Mouse (Mus musculus): Measurements from ENCODE around the gene Chchd10. TPM values are rescaled to one million over a fixed set of nuclear protein-coding genes. Genes with fewer than 3 reads are reported as not detected.
A peak's percentile ranks its signal among the peaks of the same experiment; 100 is the strongest.

Gene Chchd10
- polyA plus RNA-seq, 1 experiment from 2014 or later: 682 TPM

DNA sequence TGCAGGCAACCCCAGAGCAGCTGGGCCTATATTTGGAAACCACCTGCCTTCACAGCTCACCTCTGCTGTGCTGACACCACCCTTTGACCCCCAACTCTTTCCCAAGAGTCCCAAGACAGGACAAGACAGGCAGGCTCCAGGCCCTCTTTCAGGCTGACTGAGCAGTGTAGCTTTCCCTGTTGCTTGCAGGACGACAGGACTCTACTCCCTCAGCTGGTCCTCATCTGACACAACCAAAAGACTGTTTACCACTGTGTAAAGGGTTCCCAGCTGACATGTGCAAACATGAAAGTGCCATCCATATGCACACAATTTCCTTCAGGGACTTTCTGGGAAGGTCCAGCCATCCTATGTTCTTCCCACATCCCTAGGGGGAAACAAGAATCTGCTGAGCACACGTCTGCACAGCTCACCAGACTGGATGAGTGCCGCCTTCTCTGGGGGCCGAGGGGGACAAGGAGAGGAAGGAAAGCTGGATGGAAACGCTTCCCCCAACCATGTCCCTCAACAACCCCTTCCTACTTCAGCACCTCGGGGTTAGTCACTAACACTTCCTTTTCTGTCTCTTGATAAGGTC is 19.8 kb upstream of the Chchd10 start:
- Histone ChIP-seq H3K4me1 (ENCODE audit: control insufficient read depth in 2 of 2, insufficient read depth in 2 of 2, low read length in 2 of 2) (peaks cover 3 to 12% of the 10 kb centered on the region in 2 experiments; a peak in 2 of 4 replicates), H3K9me3 (ENCODE audit: control insufficient read depth, low read length) (no peaks in the 10 kb centered on the region), H3K4me2 (ENCODE audit: low read length) (no peak overlapping the region), H3K27ac (replicated peaks in 1 of 2; ENCODE audit: control insufficient read depth in 1 of 2, insufficient read depth in 1 of 2, low read depth in 2 of 2, low read length in 2 of 2) (no peak overlapping the region), H3K36me3 (ENCODE audit: control insufficient read depth, insufficient read depth, low read length) (peaks cover 74% of the 10 kb centered on the region), H3K4me3 (ENCODE audit: control insufficient read depth in 1 of 2, insufficient read depth in 1 of 2, low read depth in 1 of 2, low read length in 2 of 2) (no peak overlapping the region), H3K9ac (ENCODE audit: low read length) (0 out of 2 replicates have a peak overlapping the region, but pooled peaks have one; percentile 26), H3K27me3 (ENCODE audit: control insufficient read depth, insufficient read depth, low read length) (no peaks in the 10 kb centered on the region)
- 39% methylated on average over 6 of the region's 6 CpGs for WGBS
- no peak for ATAC-seq (ENCODE audit: insufficient number of reproducible peaks, insufficient read depth, low FRiP score, low read depth)

DNA sequence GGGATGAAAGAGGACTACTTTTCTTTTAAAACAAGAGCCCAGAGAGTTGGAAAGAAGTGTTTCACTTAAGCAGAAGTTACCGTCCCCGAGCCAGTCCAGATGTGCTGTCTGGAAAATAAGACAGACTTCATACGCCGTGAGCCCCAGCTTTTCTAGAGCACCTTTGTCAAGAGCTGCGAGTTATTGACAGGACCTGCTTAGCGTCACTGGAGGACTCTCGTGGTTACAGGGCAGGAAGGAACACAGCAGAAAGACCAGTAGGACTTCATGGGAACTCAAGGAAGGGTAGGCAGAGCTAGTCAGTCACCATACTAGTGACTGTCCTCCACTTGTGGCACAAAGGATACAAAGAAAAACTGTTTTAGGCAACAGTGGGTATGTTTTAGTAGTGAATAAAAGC is 17.4 kb upstream of the Chchd10 start:
- Histone ChIP-seq H3K4me3 (ENCODE audit: control insufficient read depth in 1 of 2, insufficient read depth in 1 of 2, low read depth in 1 of 2, low read length in 2 of 2) (no peak overlapping the region), H3K4me2 (ENCODE audit: low read length) (no peak overlapping the region), H3K27ac (replicated peaks in 1 of 2; ENCODE audit: control insufficient read depth in 1 of 2, insufficient read depth in 1 of 2, low read depth in 2 of 2, low read length in 2 of 2) (no peak overlapping the region), H3K36me3 (ENCODE audit: control insufficient read depth, insufficient read depth, low read length) (peaks cover 68% of the 10 kb centered on the region), H3K27me3 (ENCODE audit: control insufficient read depth, insufficient read depth, low read length) (no peaks in the 10 kb centered on the region), H3K4me1 (ENCODE audit: control insufficient read depth in 2 of 2, insufficient read depth in 2 of 2, low read length in 2 of 2) (peaks cover 4 to 33% of the 10 kb centered on the region in 2 experiments), H3K9me3 (ENCODE audit: control insufficient read depth, low read length) (no peaks in the 10 kb centered on the region), H3K9ac (ENCODE audit: low read length) (no peak overlapping the region)
- WGBS: 42% methylated on average over 7 of the region's 7 CpGs
- ATAC-seq (ENCODE audit: insufficient number of reproducible peaks, insufficient read depth, low FRiP score, low read depth): no peak

DNA sequence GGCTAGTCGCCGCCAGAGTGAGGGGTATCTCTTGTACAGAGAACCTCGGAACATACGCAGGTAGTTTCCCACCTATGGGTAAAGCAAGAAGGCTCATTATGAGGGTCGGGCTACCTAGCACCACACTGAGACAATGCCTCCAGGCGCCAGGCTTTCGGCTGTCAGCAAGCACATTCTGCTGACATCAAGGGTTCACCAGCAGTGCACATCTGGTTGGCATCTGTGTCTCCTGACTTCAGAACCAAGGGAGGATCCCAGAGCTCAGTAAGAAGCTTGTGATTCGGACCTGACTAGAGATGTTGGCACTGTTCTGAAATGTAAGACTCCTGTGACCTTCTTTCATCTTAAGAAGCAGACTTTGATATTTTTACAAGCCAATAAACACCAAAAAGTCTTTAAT is 16.1 kb upstream of the Chchd10 start:
- Histone ChIP-seq H3K9me3 (ENCODE audit: control insufficient read depth, low read length) (no peaks in the 10 kb centered on the region), H3K9ac (ENCODE audit: low read length) (no peak overlapping the region), H3K36me3 (ENCODE audit: control insufficient read depth, insufficient read depth, low read length) (peaks cover 56% of the 10 kb centered on the region), H3K4me2 (ENCODE audit: low read length) (no peak overlapping the region), H3K27ac (replicated peaks in 1 of 2; ENCODE audit: control insufficient read depth in 1 of 2, insufficient read depth in 1 of 2, low read depth in 2 of 2, low read length in 2 of 2) (no peak overlapping the region), H3K27me3 (ENCODE audit: control insufficient read depth, insufficient read depth, low read length) (no peaks in the 10 kb centered on the region), H3K4me1 (ENCODE audit: control insufficient read depth in 2 of 2, insufficient read depth in 2 of 2, low read length in 2 of 2) (peaks cover 5 to 34% of the 10 kb centered on the region in 2 experiments), H3K4me3 (ENCODE audit: control insufficient read depth in 1 of 2, insufficient read depth in 1 of 2, low read depth in 1 of 2, low read length in 2 of 2) (no peak overlapping the region)
- 80% methylated on average over 8 of the region's 8 CpGs for WGBS
- no peak for ATAC-seq (ENCODE audit: insufficient number of reproducible peaks, insufficient read depth, low FRiP score, low read depth)

DNA sequence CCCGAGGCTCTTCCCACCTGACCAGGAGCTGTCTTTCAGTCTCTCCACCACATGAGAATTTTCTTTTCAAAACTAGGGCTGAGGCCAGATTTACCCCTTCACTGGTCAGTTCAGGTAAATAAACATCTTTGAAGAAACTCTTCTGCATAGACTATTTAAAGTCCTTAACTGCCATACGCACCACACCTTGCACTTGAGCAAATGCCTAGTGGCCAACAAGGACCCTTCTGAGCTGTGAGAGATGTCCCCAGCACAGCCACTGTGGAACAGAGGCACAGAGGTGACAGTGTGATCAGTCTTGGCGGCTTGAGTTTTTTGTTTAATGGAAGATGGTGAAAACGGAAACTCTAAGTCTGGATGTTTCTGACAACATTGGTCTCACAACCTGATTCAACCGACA is 13.9 kb upstream of the Chchd10 start:
- WGBS: 83% methylated on average over 5 of the region's 5 CpGs
- Histone ChIP-seq H3K4me2 (ENCODE audit: low read length) (no peak overlapping the region), H3K9me3 (ENCODE audit: control insufficient read depth, low read length) (no peaks in the 10 kb centered on the region), H3K27ac (replicated peaks in 1 of 2; ENCODE audit: control insufficient read depth in 1 of 2, insufficient read depth in 1 of 2, low read depth in 2 of 2, low read length in 2 of 2) (no peak overlapping the region), H3K4me1 (ENCODE audit: control insufficient read depth in 2 of 2, insufficient read depth in 2 of 2, low read length in 2 of 2) (peaks cover 2 to 35% of the 10 kb centered on the region in 2 experiments), H3K36me3 (ENCODE audit: control insufficient read depth, insufficient read depth, low read length) (peaks cover 50% of the 10 kb centered on the region), H3K27me3 (ENCODE audit: control insufficient read depth, insufficient read depth, low read length) (no peaks in the 10 kb centered on the region), H3K9ac (ENCODE audit: low read length) (no peak overlapping the region), H3K4me3 (ENCODE audit: control insufficient read depth in 1 of 2, insufficient read depth in 1 of 2, low read depth in 1 of 2, low read length in 2 of 2) (no peak overlapping the region)
- ATAC-seq (ENCODE audit: insufficient number of reproducible peaks, insufficient read depth, low FRiP score, low read depth): no peak

DNA sequence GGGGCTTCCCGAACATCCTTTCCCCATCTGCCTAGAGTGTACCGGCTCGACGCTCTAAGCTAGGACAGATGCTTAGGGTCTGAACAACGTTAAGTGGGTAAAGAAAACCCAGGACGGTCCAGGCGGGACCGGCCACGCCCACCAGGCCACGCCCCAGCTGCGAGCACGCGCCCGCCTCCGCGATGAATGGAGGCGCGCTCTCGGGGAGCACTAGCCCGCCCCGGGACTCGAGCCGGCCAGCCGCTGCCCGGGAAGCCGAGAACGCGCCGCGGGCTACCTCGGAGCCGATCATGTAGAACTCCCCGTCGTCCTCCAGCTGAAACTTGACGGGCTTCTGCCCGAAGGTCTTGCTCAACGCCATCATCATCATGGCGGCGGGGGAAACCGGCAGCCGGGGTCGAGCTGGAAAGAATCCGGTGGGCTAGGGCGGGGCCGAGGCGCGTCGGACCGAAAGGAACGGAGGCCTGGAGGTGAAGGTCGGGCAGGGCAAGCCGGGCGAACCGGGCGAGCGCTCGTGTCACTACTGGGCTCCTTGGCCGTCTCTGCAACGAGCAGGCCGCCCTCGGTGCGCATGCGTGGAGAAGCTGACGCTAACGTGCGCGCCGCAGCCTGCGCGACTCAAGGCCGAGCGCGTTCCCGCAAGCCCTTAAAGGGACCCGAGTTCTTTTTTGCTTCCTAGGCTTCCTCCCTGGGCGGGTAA is 11.8 kb upstream of the Chchd10 start, which contains the start of gene Smarcb1:
Gene Smarcb1, minus strand, starts transcription at position 592 of the 700 bp plus-strand sequence.
- Histone ChIP-seq H3K4me3 (ENCODE audit: control insufficient read depth in 1 of 2, insufficient read depth in 1 of 2, low read depth in 1 of 2, low read length in 2 of 2) (peak within 1 kb of the TSS; percentile 71 to 86), H3K27ac (replicated peaks in 1 of 2; ENCODE audit: control insufficient read depth in 1 of 2, insufficient read depth in 1 of 2, low read depth in 2 of 2, low read length in 2 of 2) (peak within 1 kb of the TSS; percentile 84 to 91), H3K9ac (ENCODE audit: low read length) (peak within 1 kb of the TSS; percentile 92), H3K27me3 (ENCODE audit: control insufficient read depth, insufficient read depth, low read length) (no peaks in the 10 kb centered on the region), H3K4me1 (ENCODE audit: control insufficient read depth in 2 of 2, insufficient read depth in 2 of 2, low read length in 2 of 2) (peaks cover 2 to 33% of the 10 kb centered on the region in 2 experiments), H3K4me2 (ENCODE audit: low read length) (peak within 1 kb of the TSS; percentile 85), H3K36me3 (ENCODE audit: control insufficient read depth, insufficient read depth, low read length) (peaks cover 56% of the 10 kb centered on the region), H3K9me3 (ENCODE audit: control insufficient read depth, low read length) (no peaks in the 10 kb centered on the region)
- peak; percentile 87 for ATAC-seq (ENCODE audit: insufficient number of reproducible peaks, insufficient read depth, low FRiP score, low read depth)
- under 1% methylated on average over 72 of the region's 76 CpGs for WGBS

DNA sequence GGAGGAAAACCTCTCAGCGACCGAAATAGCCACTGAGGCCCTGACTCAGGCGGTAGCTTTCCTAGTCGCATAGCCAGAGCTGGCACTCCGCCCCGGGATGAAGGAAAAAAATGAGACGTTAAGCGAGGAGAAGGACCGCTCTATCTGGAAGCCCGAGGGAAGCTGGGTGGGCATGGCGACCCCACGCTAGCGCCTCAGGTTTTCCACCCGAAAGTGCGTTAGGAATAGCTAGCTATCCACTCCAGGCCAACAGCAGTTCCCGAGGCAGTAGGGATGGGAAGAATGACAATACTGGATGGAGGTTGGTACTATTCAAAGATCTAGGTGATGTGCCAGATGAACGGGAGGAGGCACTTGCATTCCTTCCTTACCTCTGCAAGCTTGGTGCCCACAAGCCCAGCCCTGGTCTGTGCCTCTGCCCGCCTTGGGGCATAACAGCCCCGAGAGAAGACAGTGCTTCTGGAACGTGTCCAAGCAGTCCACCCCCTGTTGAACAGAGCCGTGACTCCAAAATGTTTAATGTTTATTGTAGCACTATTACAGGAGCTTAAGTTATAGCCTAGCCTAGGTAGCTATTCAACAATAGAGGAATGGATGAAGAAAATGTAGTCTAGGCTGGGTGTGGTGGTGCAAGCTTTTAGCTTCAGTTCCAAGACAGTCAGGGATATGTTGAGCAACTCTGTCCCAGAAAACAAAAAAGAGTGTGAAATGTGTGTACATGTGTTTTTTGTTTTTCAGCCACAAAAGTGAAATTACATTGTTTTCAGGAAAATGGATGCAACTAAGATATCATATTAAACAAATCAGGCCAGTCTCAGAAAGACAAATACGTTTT is 11.0 kb upstream of the Chchd10 start:
- H3K9me3 ChIP-seq (ENCODE audit: control insufficient read depth, low read length): no peaks in the 10 kb centered on the region
- H3K9ac ChIP-seq (ENCODE audit: low read length): peak overlapping the region; percentile 92
- WGBS: 5% methylated on average over 22 of the region's 22 CpGs
- peaks cover 2 to 33% of the 10 kb centered on the region in 2 experiments for H3K4me1 ChIP-seq (ENCODE audit: control insufficient read depth in 2 of 2, insufficient read depth in 2 of 2, low read length in 2 of 2)
- peak overlapping the region; percentile 85 for H3K4me2 ChIP-seq (ENCODE audit: low read length)
- peak overlapping the region; percentile 71 to 86 for H3K4me3 ChIP-seq (ENCODE audit: control insufficient read depth in 1 of 2, insufficient read depth in 1 of 2, low read depth in 1 of 2, low read length in 2 of 2)
- peak overlapping the region; percentile 80 to 91 for H3K27ac ChIP-seq (replicated peaks in 1 of 2; ENCODE audit: control insufficient read depth in 1 of 2, insufficient read depth in 1 of 2, low read depth in 2 of 2, low read length in 2 of 2)
- no peak for ATAC-seq (ENCODE audit: insufficient number of reproducible peaks, insufficient read depth, low FRiP score, low read depth)
- peaks cover 51% of the 10 kb centered on the region for H3K36me3 ChIP-seq (ENCODE audit: control insufficient read depth, insufficient read depth, low read length)
- H3K27me3 ChIP-seq (ENCODE audit: control insufficient read depth, insufficient read depth, low read length): no peaks in the 10 kb centered on the region

DNA sequence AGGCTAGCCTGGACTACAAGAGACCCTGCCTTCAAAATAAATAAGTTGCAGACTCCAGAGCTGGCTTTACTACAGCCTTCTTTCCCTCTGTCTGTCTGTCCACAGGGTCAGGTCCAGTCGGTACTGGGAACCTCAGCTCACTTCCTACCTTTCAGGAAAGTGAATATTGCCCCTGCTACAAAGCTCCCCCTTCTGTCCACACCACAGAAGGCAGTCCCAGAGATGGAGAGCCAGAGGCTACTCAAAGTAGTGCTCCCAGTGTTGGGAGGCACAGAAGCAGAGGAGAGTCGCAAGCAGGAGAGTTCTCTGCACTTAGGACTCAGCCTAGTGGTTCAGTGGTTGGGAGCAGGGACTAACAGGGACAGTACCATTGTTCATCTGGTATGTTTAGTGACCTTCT is 8.6 kb upstream of the Chchd10 start:
- Histone ChIP-seq H3K27me3 (ENCODE audit: control insufficient read depth, insufficient read depth, low read length) (no peaks in the 10 kb centered on the region), H3K4me2 (ENCODE audit: low read length) (no peak overlapping the region), H3K9me3 (ENCODE audit: control insufficient read depth, low read length) (no peaks in the 10 kb centered on the region), H3K36me3 (ENCODE audit: control insufficient read depth, insufficient read depth, low read length) (peaks cover 45% of the 10 kb centered on the region), H3K27ac (replicated peaks in 1 of 2; ENCODE audit: control insufficient read depth in 1 of 2, insufficient read depth in 1 of 2, low read depth in 2 of 2, low read length in 2 of 2) (no peak overlapping the region), H3K9ac (ENCODE audit: low read length) (no peak overlapping the region), H3K4me3 (ENCODE audit: control insufficient read depth in 1 of 2, insufficient read depth in 1 of 2, low read depth in 1 of 2, low read length in 2 of 2) (no peak overlapping the region), H3K4me1 (ENCODE audit: control insufficient read depth in 2 of 2, insufficient read depth in 2 of 2, low read length in 2 of 2) (peaks cover 2 to 22% of the 10 kb centered on the region in 2 experiments)
- WGBS: 49% methylated on average over 2 of the region's 2 CpGs
- no peak for ATAC-seq (ENCODE audit: insufficient number of reproducible peaks, insufficient read depth, low FRiP score, low read depth)

Measured in heart, embryonic 14.5 days (tissue).